Mouse (Mus musculus) stomach, embryonic 14.5 days (tissue): ENCODE data around the gene Rprml. TPM values are rescaled to one million over a fixed set of nuclear protein-coding genes. Genes with fewer than 3 reads are reported as not detected.

ENCODE experiments used
- ATAC-seq: fragments of 200-750 bp; cut with Nextera tagmentation; 2 replicates; pipeline ENCODE4 v1.8.0; 2017; ENCODE audit warnings: low read depth, moderate TSS enrichment; ENCODE audit not compliant: insufficient number of reproducible peaks, insufficient read depth, low FRiP score
- H3K27ac ChIP-seq: fragments of 300-500 bp; sonication (generic); 2 replicates; pipeline ENCODE4 v1.5.1; 2014; ENCODE audit warnings: mild to moderate bottlenecking, low read length, moderate library complexity, mixed read lengths
- H3K27me3 ChIP-seq: fragments of 300-500 bp; sonication (generic); 2 replicates; pipeline ENCODE4 v1.6.1; 2014; ENCODE audit warnings: low read length, control low read depth, mixed read lengths; ENCODE audit not compliant: control insufficient read depth, insufficient read depth
- H3K36me3 ChIP-seq: fragments of 300-500 bp; sonication (generic); 2 replicates; pipeline ENCODE4 v1.6.1; 2014; ENCODE audit warnings: mild to moderate bottlenecking, control low read depth, low read length, moderate library complexity, mixed read lengths; ENCODE audit not compliant: control insufficient read depth, insufficient read depth
- H3K4me1 ChIP-seq: fragments of 300-500 bp; sonication (generic); 2 replicates; pipeline ENCODE4 v1.6.1; 2014; ENCODE audit warnings: low read length, control low read depth, mixed read lengths; ENCODE audit not compliant: control insufficient read depth, insufficient read depth
- H3K4me2 ChIP-seq: fragments of 300-500 bp; sonication (generic); replicated peaks from 2 replicates; pipeline ENCODE4 v1.6.1; 2014; ENCODE audit warnings: low read depth, low read length, control low read depth
- H3K4me3 ChIP-seq: fragments of 300-500 bp; sonication (generic); 2 replicates; pipeline ENCODE4 v1.5.1; 2014; ENCODE audit warnings: low read depth, low read length, control low read depth
- H3K9ac ChIP-seq: fragments of 300-500 bp; sonication (generic); replicated peaks from 2 replicates; pipeline ENCODE4 v1.6.1; 2014; ENCODE audit warnings: low read depth, mild to moderate bottlenecking, control low read depth, low read length, moderate library complexity, mixed read lengths
- H3K9me3 ChIP-seq: fragments of 300-500 bp; sonication (generic); 2 replicates; pipeline ENCODE4 v1.6.1; 2016; ENCODE audit warnings: low read depth, low read length, control low read depth; ENCODE audit not compliant: control insufficient read depth
- WGBS: fragments of 180-500 bp; shearing (Covaris S2); extraction: QIAGEN DNeasy Blood & Tissue Kit; methylation state at CpG from one replicate; pipeline ENCODE4 v1.1.7; 2014; 5-methylcytosine and 5-hydroxymethylcytosine counted together
- polyA plus RNA-seq: library from polyadenylated mRNA; unstranded; fragments of >200 nt; fragmentation: Nextera tagmentation; extraction: Ambion mirVana; gene quantifications from 2 replicates; pipeline ENCODE4 v1.2.1, GENCODE M21; 2014

Rprml gene
- polyA plus RNA-seq: not detected in 2 replicates

- WGBS: 1% methylated on average over 66 of the region's 71 CpGs
- Histone ChIP-seq H3K4me1 (0 out of 2 replicates have a peak, but pooled peaks cover 10% of the 10 kb centered on the region), H3K9ac (no peak within 1 kb of the TSS), H3K4me3 (peak within 1 kb of the TSS; percentile 35), H3K9me3 (no peaks in the 10 kb centered on the region), H3K27me3 (peaks cover 54% of the 10 kb centered on the region), H3K27ac (no peak within 1 kb of the TSS), H3K36me3 (no peaks in the 10 kb centered on the region), H3K4me2 (peak within 1 kb of the TSS; percentile 57)
- ATAC-seq: no peak
These were observed at the start of gene Rprml for GRCm38 (mm10) chr11:103649301-103649982. Gene Rprml, plus strand, starts transcription at chr11:103649570.

GRCm38 (mm10) chr11:103606611-103607010 lies 42.8 kb upstream of the Rprml start:
- no peaks in the 10 kb centered on the region for H3K9me3 ChIP-seq
- WGBS: 60% methylated on average over 5 of the region's 5 CpGs
- no peaks in the 10 kb centered on the region for H3K27me3 ChIP-seq
- no peak overlapping the region for H3K9ac ChIP-seq
- no peak for ATAC-seq
- no peaks in the 10 kb centered on the region for H3K36me3 ChIP-seq
- no peak overlapping the region for H3K4me3 ChIP-seq
- no peak overlapping the region for H3K4me2 ChIP-seq
- H3K27ac ChIP-seq: no peak overlapping the region
- H3K4me1 ChIP-seq: no peaks in the 10 kb centered on the region

DNA sequence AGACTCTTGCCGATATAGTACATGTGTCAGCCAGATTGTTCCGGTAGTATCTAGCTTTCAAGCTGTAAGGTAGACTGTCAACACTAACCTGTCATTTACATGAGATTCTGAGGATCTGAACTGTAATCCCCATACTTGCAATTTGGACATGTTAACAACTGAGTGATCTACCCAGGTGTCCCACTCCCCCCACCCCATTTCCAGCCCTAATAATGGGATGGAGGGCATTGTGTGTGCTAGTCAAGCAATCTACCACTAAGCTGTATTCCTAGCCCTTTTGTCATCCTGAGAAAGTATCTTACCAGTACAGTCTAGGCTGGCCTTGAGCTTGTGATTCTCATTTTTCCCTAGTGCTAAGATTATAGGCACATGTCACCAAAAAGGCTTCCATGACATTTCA lies 38.6 kb upstream of the Rprml start:
- ATAC-seq: no peak
- H3K36me3 ChIP-seq: no peaks in the 10 kb centered on the region
- H3K4me3 ChIP-seq: no peak overlapping the region
- no peaks in the 10 kb centered on the region for H3K9me3 ChIP-seq
- 86% methylated on average over 2 of the region's 2 CpGs for WGBS
- H3K4me1 ChIP-seq: no peaks in the 10 kb centered on the region
- no peak overlapping the region for H3K27ac ChIP-seq
- H3K27me3 ChIP-seq: no peaks in the 10 kb centered on the region
- no peak overlapping the region for H3K9ac ChIP-seq
- H3K4me2 ChIP-seq: no peak overlapping the region

DNA sequence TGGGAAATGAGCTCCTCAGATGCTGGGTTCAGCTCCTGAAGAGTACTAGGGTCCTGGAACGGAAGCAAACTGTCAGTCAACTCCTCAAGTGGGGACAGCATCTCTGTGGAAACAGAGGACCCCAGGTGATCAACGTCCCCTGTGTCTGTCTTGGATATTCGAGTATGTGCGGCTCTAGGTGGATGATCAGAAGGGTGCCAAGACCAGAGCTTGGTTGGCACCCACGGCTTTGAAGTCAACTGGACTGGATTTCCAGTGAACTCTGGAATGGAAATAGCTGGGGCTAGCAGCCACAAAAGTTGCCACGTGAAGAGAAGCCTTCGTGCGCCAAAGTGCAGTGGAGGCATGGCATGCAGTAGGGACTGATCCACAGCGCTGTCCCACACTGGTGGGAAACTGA lies 28.3 kb upstream of the Rprml start, which contains the start of gene Gm884:
Gm884 (minus strand) TSS at position 101 of the 400 bp plus-strand sequence.
- no peak within 1 kb of the TSS for H3K4me3 ChIP-seq
- 76% methylated on average over 9 of the region's 9 CpGs for WGBS
- H3K27me3 ChIP-seq: no peaks in the 10 kb centered on the region
- no peak within 1 kb of the TSS for H3K9ac ChIP-seq
- H3K4me2 ChIP-seq: no peak within 1 kb of the TSS
- no peak for ATAC-seq
- no peaks in the 10 kb centered on the region for H3K9me3 ChIP-seq
- H3K4me1 ChIP-seq: no peaks in the 10 kb centered on the region
- H3K36me3 ChIP-seq: no peaks in the 10 kb centered on the region
- no peak within 1 kb of the TSS for H3K27ac ChIP-seq

DNA sequence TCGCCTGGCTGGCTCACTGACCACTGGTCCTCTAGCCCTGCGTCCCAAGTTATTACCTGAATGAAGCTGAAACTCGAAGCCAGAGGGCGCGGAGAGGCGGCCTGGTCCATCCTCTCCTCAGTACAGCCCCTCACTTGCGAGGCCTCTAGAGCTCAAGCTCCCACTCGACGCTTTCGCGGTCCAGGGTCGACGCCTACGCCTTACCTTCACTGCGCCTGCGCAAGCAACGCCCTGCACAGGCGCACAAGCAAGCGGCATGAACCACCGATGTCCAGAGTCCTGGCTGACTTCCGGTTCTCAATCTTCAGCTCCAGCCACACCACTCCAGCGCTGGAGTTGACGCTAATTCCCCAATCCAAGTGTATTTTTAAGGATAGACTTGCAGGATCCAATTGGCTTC lies 21.9 kb upstream of the Rprml start:
- WGBS: 74% methylated on average over 23 of the region's 23 CpGs
- H3K36me3 ChIP-seq: no peaks in the 10 kb centered on the region

GRCm38 (mm10) chr11:103634806-103635205 lies 14.6 kb upstream of the Rprml start:
- WGBS: 88% methylated on average over 7 of the region's 7 CpGs
- H3K9me3 ChIP-seq: no peaks in the 10 kb centered on the region
- no peak overlapping the region for H3K4me3 ChIP-seq
- H3K9ac ChIP-seq: no peak overlapping the region
- no peaks in the 10 kb centered on the region for H3K4me1 ChIP-seq
- H3K4me2 ChIP-seq: no peak overlapping the region
- no peak overlapping the region for H3K27ac ChIP-seq
- ATAC-seq: no peak
- H3K36me3 ChIP-seq: no peaks in the 10 kb centered on the region
- H3K27me3 ChIP-seq: no peaks in the 10 kb centered on the region

More for the DNA sequence above, 21.9 kb upstream of the Rprml start:
- Histone ChIP-seq H3K4me2 (no peak overlapping the region), H3K9me3 (no peaks in the 10 kb centered on the region), H3K4me1 (no peaks in the 10 kb centered on the region), H3K4me3 (no peak overlapping the region), H3K27ac (no peak overlapping the region), H3K27me3 (no peaks in the 10 kb centered on the region), H3K9ac (no peak overlapping the region)
- no peak for ATAC-seq

- no peaks in the 10 kb centered on the region for H3K36me3 ChIP-seq
- 79% methylated on average over 3 of the region's 3 CpGs for WGBS
These were observed 13.9 kb upstream of the Rprml start for GRCm38 (mm10) chr11:103635481-103635880.

GRCm38 (mm10) chr11:103636261-103636660 lies 13.1 kb upstream of the Rprml start:
- Histone ChIP-seq H3K4me2 (no peak overlapping the region), H3K36me3 (no peaks in the 10 kb centered on the region), H3K27ac (no peak overlapping the region), H3K4me3 (no peak overlapping the region), H3K4me1 (no peaks in the 10 kb centered on the region), H3K9ac (no peak overlapping the region), H3K27me3 (peaks cover 3% of the 10 kb centered on the region; the same call in 1 of the 2 replicates), H3K9me3 (no peaks in the 10 kb centered on the region)
- WGBS: 72% methylated on average over 6 of the region's 6 CpGs
- ATAC-seq: no peak

More at GRCm38 (mm10) chr11:103635481-103635880, 13.9 kb upstream of the Rprml start:
- Histone ChIP-seq H3K27ac (no peak overlapping the region), H3K9me3 (no peaks in the 10 kb centered on the region), H3K9ac (no peak overlapping the region), H3K4me3 (no peak overlapping the region), H3K4me1 (no peaks in the 10 kb centered on the region), H3K27me3 (peaks cover 1% of the 10 kb centered on the region; the same call in 1 of the 2 replicates), H3K4me2 (no peak overlapping the region)
- ATAC-seq: no peak
